Mouse (Mus musculus) MEL (cell line): ENCODE results near the gene Fbxl15. TPM values are rescaled to one million over a fixed set of nuclear protein-coding genes. Genes with fewer than 3 reads are reported as not detected.

ENCODE experiments used
- DNase-seq: peaks from one replicate; pipeline ENCODE4 v3.0.0; 2011; ENCODE audit warnings: low read depth, low spot score
- H3K27ac ChIP-seq: 2 replicates; pipeline ENCODE4 v1.5.1; 2012; ENCODE audit warnings: low read depth, mild to moderate bottlenecking, control low read depth, low read length, moderate library complexity; ENCODE audit not compliant: control insufficient read depth
- H3K27me3 ChIP-seq, 2 experiments: fragments of 150-350 bp in 1 of 2; sonication (generic) in 1 of 2; 2 replicates each; pipeline ENCODE4 v1.6.1; 2012; ENCODE audit warnings: low read length in 2 of 2, mild to moderate bottlenecking in 2 of 2, improper control_type of control experiment in 1 of 2, moderate library complexity in 1 of 2; ENCODE audit not compliant: insufficient read depth in 2 of 2, control insufficient read depth in 1 of 2
- H3K36me3 ChIP-seq, 2 experiments: 2 replicates each; pipeline ENCODE4 v1.6.1; 2012 to 2014; ENCODE audit warnings: low read length in 2 of 2, improper control_type of control experiment in 1 of 2, inconsistent platforms in 1 of 2, mild to moderate bottlenecking in 1 of 2; ENCODE audit not compliant: insufficient read depth in 2 of 2, control insufficient read depth in 1 of 2
- H3K4me1 ChIP-seq, 2 experiments: fragments of 150-350 bp in 1 of 2; sonication (generic) in 1 of 2; 2 replicates each; pipeline ENCODE4 v1.6.1; 2012; ENCODE audit warnings: low read length in 2 of 2, improper control_type of control experiment in 1 of 2, mild to moderate bottlenecking in 1 of 2; ENCODE audit not compliant: insufficient read depth in 2 of 2, control insufficient read depth in 1 of 2
- H3K4me3 ChIP-seq, 2 experiments: fragments of 150-350 bp in 1 of 2; sonication (generic) in 1 of 2; 2 replicates each; pipeline ENCODE4 v1.5.1; 2012; ENCODE audit warnings: low read depth in 2 of 2, low read length in 2 of 2, mild to moderate bottlenecking in 2 of 2, moderate library complexity in 2 of 2, control low read depth in 1 of 2, improper control_type of control experiment in 1 of 2; ENCODE audit not compliant: control insufficient read depth in 1 of 2, insufficient read depth in 1 of 2
- H3K79me2 ChIP-seq: 2 replicates; pipeline ENCODE4 v1.6.1; 2012; ENCODE audit warnings: mild to moderate bottlenecking, low read length, moderate library complexity; ENCODE audit not compliant: control insufficient read depth, poor library complexity, insufficient read depth
- H3K9ac ChIP-seq: 2 replicates; pipeline ENCODE4 v1.6.1; 2012; ENCODE audit warnings: low read depth, mild to moderate bottlenecking, control low read depth, low read length, moderate library complexity; ENCODE audit not compliant: control insufficient read depth, poor library complexity, severe bottlenecking
- H3K9me3 ChIP-seq: fragments of 150-350 bp; sonication (generic); replicated peaks from 2 replicates; pipeline ENCODE4 v1.6.1; 2012; ENCODE audit warnings: mild to moderate bottlenecking, low read length, improper control_type of control experiment, moderate library complexity; ENCODE audit not compliant: insufficient read depth
- CHD1 ChIP-seq: IDR thresholded peaks from 2 replicates; pipeline ENCODE4 v1.6.1; 2012; ENCODE audit warnings: low read depth, mild to moderate bottlenecking, inconsistent platforms, low read length, improper control_type of control experiment
- CHD2 ChIP-seq: IDR thresholded peaks from 2 replicates; pipeline ENCODE4 v1.6.1; 2011; ENCODE audit warnings: low read length, improper control_type of control experiment
- CTCF ChIP-seq, 3 experiments: IDR thresholded peaks in 2 of 3; conservative IDR thresholded peaks in 1 of 3; 2 replicates each; pipeline ENCODE4 v1.5.1; 2011 to 2012; ENCODE audit warnings: low read length in 3 of 3, low read depth in 2 of 3, mild to moderate bottlenecking in 2 of 3, improper control_type of control experiment in 1 of 3, inconsistent platforms in 1 of 3, mixed read lengths in 1 of 3, moderate library complexity in 1 of 3; ENCODE audit not compliant: control insufficient read depth in 1 of 3, insufficient read depth in 1 of 3, poor library complexity in 1 of 3, severe bottlenecking in 1 of 3
- GABPA ChIP-seq: IDR thresholded peaks from 2 replicates; pipeline ENCODE4 v1.6.1; 2012; ENCODE audit warnings: low read depth, mild to moderate bottlenecking, inconsistent platforms, low read length, improper control_type of control experiment, moderate library complexity
- HCFC1 ChIP-seq: IDR thresholded peaks from 2 replicates; pipeline ENCODE4 v1.6.1; 2012; ENCODE audit warnings: low read depth, mild to moderate bottlenecking, inconsistent platforms, low read length, improper control_type of control experiment, moderate library complexity
- MAX ChIP-seq: IDR thresholded peaks from 2 replicates; pipeline ENCODE4 v1.6.1; 2011; ENCODE audit warnings: low read length, improper control_type of control experiment
- MXI1 ChIP-seq: IDR thresholded peaks from 2 replicates; pipeline ENCODE4 v1.6.1; 2011; ENCODE audit warnings: mild to moderate bottlenecking, low read depth, low read length, improper control_type of control experiment
- MYB ChIP-seq: IDR thresholded peaks from 2 replicates; pipeline ENCODE4 v1.6.1; 2011; ENCODE audit warnings: mild to moderate bottlenecking, low read depth, low read length, improper control_type of control experiment
- NRF1 ChIP-seq: IDR thresholded peaks from 2 replicates; pipeline ENCODE4 v1.6.1; 2014; ENCODE audit warnings: low read depth, mild to moderate bottlenecking, inconsistent platforms, low read length, improper control_type of control experiment, moderate library complexity; ENCODE audit not compliant: poor library complexity, insufficient read depth, severe bottlenecking
- POLR2AphosphoS2 ChIP-seq: IDR thresholded peaks from 2 replicates; pipeline ENCODE4 v1.6.1; 2011; ENCODE audit warnings: low read length, improper control_type of control experiment
- RCOR1 ChIP-seq: IDR thresholded peaks from 2 replicates; pipeline ENCODE4 v1.6.1; 2012; ENCODE audit warnings: low read depth, mild to moderate bottlenecking, inconsistent platforms, low read length, improper control_type of control experiment
- TAL1 ChIP-seq: IDR thresholded peaks from 2 replicates; pipeline ENCODE4 v1.6.1; 2012; ENCODE audit warnings: mild to moderate bottlenecking, inconsistent platforms, low read length, moderate library complexity, mixed read lengths
- TBP ChIP-seq: IDR thresholded peaks from 2 replicates; pipeline ENCODE4 v1.8.0; 2011; ENCODE audit warnings: low read depth, low read length, improper control_type of control experiment
- USF1 ChIP-seq: IDR thresholded peaks from 2 replicates; pipeline ENCODE4 v1.6.1; 2014; ENCODE audit warnings: low read depth, mild to moderate bottlenecking, inconsistent platforms, low read length, improper control_type of control experiment, moderate library complexity
- USF2 ChIP-seq, 2 experiments: IDR thresholded peaks; 2 replicates each; pipeline ENCODE4 v1.6.1; 2011 to 2012; ENCODE audit warnings: improper control_type of control experiment in 2 of 2, low read length in 2 of 2, borderline replicate concordance in 1 of 2, inconsistent platforms in 1 of 2, low read depth in 1 of 2, mild to moderate bottlenecking in 1 of 2; ENCODE audit not compliant: insufficient read depth in 1 of 2
- polyA plus RNA-seq, 2 experiments: library from polyadenylated mRNA; stranded (reverse) in 1 of 2; unstranded in 1 of 2; fragments of >175 nt in 1 of 2; fragments of >200 nt in 1 of 2; gene quantifications; 2 replicates each; pipeline versions ENCODE4 v1.2.1 to v1.2.4; 2012; ENCODE audit warnings: low replicate concordance in 2 of 2, low read depth in 1 of 2; ENCODE audit not compliant: insufficient read length in 2 of 2, insufficient read depth in 1 of 2, missing spikeins in 1 of 2
- total RNA-seq: library from RNA; depleted of rRNA; stranded (reverse); fragments of 300-350 nt; gene quantifications from 2 replicates; pipeline ENCODE4 v1.2.3, GENCODE M21; 2012

Gene Fbxl15
- total and polyA plus RNA-seq, 3 experiments, result 12.7 to 13.2 TPM; not detected in 1

GRCm38 (mm10) chr19:46300294-46301045 is 27.5 kb upstream of the Fbxl15 start:
- Histone ChIP-seq H3K79me2 (peaks cover 3% of the 10 kb centered on the region; the same call in 1 of the 2 replicates), H3K9me3 (no peaks in the 10 kb centered on the region), H3K27me3 (no peaks in the 10 kb centered on the region)

GRCm38 (mm10) chr19:46302551-46302950 is 25.4 kb upstream of the Fbxl15 start:
- Histone ChIP-seq H3K4me3 (no peak overlapping the region), H3K36me3 (peaks cover 0 to 14% of the 10 kb centered on the region in 2 experiments; a peak in 2 of 4 replicates), H3K9me3 (no peaks in the 10 kb centered on the region)

More at GRCm38 (mm10) chr19:46300294-46301045, 27.5 kb upstream of the Fbxl15 start:
- no peak overlapping the region for H3K9ac ChIP-seq
- peaks cover 3 to 17% of the 10 kb centered on the region in 2 experiments for H3K4me1 ChIP-seq
- H3K36me3 ChIP-seq, result peaks cover 0 to 13% of the 10 kb centered on the region in 2 experiments; a peak in 2 of 4 replicates
- DNase-seq, result no peak
- no peak for TF ChIP-seq MXI1
- no peak for TF ChIP-seq MYB
- no peak for TF ChIP-seq CHD2
- TF ChIP-seq USF1, result no peak
- no peak for TF ChIP-seq RCOR1
- H3K27ac ChIP-seq, result no peak overlapping the region
- H3K4me3 ChIP-seq, result no peak overlapping the region

More at GRCm38 (mm10) chr19:46302551-46302950, 25.4 kb upstream of the Fbxl15 start:
- Histone ChIP-seq H3K9ac (no peak overlapping the region), H3K79me2 (peaks cover 3% of the 10 kb centered on the region; the same call in 1 of the 2 replicates), H3K27ac (no peak overlapping the region), H3K4me1 (peaks cover 6 to 20% of the 10 kb centered on the region in 2 experiments), H3K27me3 (no peaks in the 10 kb centered on the region)
- no peak for DNase-seq
- TF ChIP-seq CHD1 (no peak), HCFC1 (no peak), CHD2 (no peak), CTCF (IDR thresholded peaks at IDR 0.05 in 2 of 3, conservative IDR thresholded peaks at IDR 0.05 in 1 of 3; ENCODE audit: control insufficient read depth in 1 of 3, insufficient read depth in 1 of 3, low read depth in 2 of 3, low read length in 3 of 3, poor library complexity in 1 of 3, severe bottlenecking in 1 of 3) (no peak), TBP (no peak), POLR2AphosphoS2 (no peak; the same call in 1 of the 2 replicates), USF2 (IDR thresholded peaks at IDR 0.05; ENCODE audit: borderline replicate concordance in 1 of 2, insufficient read depth in 1 of 2, low read depth in 1 of 2, low read length in 2 of 2) (no peak), MAX (no peak), TAL1 (no peak), GABPA (no peak), MYB (no peak), NRF1 (no peak), RCOR1 (no peak)
